Mouse (Mus musculus): ENCODE data around the gene Shld1. TPM values are rescaled to one million over a fixed set of nuclear protein-coding genes. Genes with fewer than 3 reads are reported as not detected.

Gene Shld1
- polyA plus RNA-seq, 1 experiment from 2014 or later, result 17.9 TPM

- Histone ChIP-seq H3K27me3 (ENCODE audit: control insufficient read depth, insufficient read depth, low read length) (no peaks in the 10 kb centered on the region), H3K27ac (replicated peaks; ENCODE audit: low read depth, low read length) (no peak overlapping the region), H3K4me3 (ENCODE audit: low read depth, low read length) (no peak overlapping the region), H3K4me2 (ENCODE audit: low read depth, low read length) (no peak overlapping the region), H3K36me3 (replicated peaks; ENCODE audit: control insufficient read depth, insufficient read depth, low read depth, low read length) (no peaks in the 10 kb centered on the region), H3K4me1 (ENCODE audit: control insufficient read depth, insufficient read depth, low read length) (no peaks in the 10 kb centered on the region), H3K9ac (replicated peaks; ENCODE audit: low read length) (no peak overlapping the region), H3K9me3 (replicated peaks; ENCODE audit: control insufficient read depth, low read length) (no peaks in the 10 kb centered on the region)
- no peak for DNase-seq (ENCODE audit: low spot score)
- 88% methylated on average over 5 of the region's 5 CpGs for WGBS
- ATAC-seq (replicated peaks; ENCODE audit: insufficient number of reproducible peaks, low FRiP score, low TSS enrichment, low read depth), result no peak
Measured at GRCm38 (mm10) chr2:132717537-132717912, 30.8 kb downstream of the Shld1 start.

DNA sequence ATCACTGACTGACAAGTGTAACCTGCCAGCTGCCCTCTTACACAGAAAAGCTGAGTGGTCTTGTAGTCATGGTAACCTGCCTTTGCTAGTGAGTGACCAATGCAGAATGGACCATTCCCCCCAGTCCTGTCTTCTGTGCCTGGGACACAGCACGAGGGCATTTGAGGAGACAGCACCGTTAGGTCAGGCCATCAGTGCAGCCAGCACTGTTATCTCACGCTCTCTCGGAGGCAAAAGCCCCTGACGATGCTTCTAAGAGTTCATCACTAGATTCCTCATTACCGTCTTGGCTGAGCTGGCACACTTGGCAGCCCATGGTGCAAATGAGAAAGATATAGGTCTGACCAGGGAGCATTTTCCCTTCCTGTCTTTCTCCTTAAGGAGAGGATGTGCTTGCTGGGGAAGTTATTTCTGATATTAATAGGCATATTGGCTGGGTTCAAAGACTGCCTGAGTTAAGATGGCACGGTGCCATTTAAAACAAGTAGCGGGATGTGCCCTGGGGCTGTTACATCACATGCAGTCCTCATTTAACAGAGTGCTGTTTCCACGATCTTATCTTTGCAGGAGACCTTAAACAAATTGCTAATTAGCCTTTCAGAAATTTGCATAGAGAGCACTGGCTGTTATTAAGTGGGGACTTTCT, 34.3 kb downstream of the Shld1 start:
- Histone ChIP-seq H3K27ac (replicated peaks; ENCODE audit: low read depth, low read length) (no peak overlapping the region), H3K9ac (replicated peaks; ENCODE audit: low read length) (no peak overlapping the region), H3K4me3 (ENCODE audit: low read depth, low read length) (no peak overlapping the region), H3K4me1 (ENCODE audit: control insufficient read depth, insufficient read depth, low read length) (no peaks in the 10 kb centered on the region), H3K36me3 (replicated peaks; ENCODE audit: control insufficient read depth, insufficient read depth, low read depth, low read length) (no peaks in the 10 kb centered on the region), H3K27me3 (ENCODE audit: control insufficient read depth, insufficient read depth, low read length) (no peaks in the 10 kb centered on the region), H3K4me2 (ENCODE audit: low read depth, low read length) (no peak overlapping the region), H3K9me3 (replicated peaks; ENCODE audit: control insufficient read depth, low read length) (no peaks in the 10 kb centered on the region)
- no peak for DNase-seq (ENCODE audit: low spot score)
- 79% methylated on average over 9 of the region's 9 CpGs for WGBS
- no peak for ATAC-seq (replicated peaks; ENCODE audit: insufficient number of reproducible peaks, low FRiP score, low TSS enrichment, low read depth)

- Histone ChIP-seq H3K36me3 (replicated peaks; ENCODE audit: control insufficient read depth, insufficient read depth, low read depth, low read length) (no peaks in the 10 kb centered on the region), H3K9me3 (replicated peaks; ENCODE audit: control insufficient read depth, low read length) (no peaks in the 10 kb centered on the region), H3K4me3 (ENCODE audit: low read depth, low read length) (no peak overlapping the region), H3K27me3 (ENCODE audit: control insufficient read depth, insufficient read depth, low read length) (no peaks in the 10 kb centered on the region), H3K4me1 (ENCODE audit: control insufficient read depth, insufficient read depth, low read length) (no peaks in the 10 kb centered on the region), H3K27ac (replicated peaks; ENCODE audit: low read depth, low read length) (no peak overlapping the region), H3K4me2 (ENCODE audit: low read depth, low read length) (no peak overlapping the region), H3K9ac (replicated peaks; ENCODE audit: low read length) (no peak overlapping the region)
- no peak for ATAC-seq (replicated peaks; ENCODE audit: insufficient number of reproducible peaks, low FRiP score, low TSS enrichment, low read depth)
- no peak for DNase-seq (ENCODE audit: low spot score)
- WGBS, result 92% methylated on average over 2 of the region's 2 CpGs
Measured at GRCm38 (mm10) chr2:132721844-132722243, 35.1 kb downstream of the Shld1 start.

DNA sequence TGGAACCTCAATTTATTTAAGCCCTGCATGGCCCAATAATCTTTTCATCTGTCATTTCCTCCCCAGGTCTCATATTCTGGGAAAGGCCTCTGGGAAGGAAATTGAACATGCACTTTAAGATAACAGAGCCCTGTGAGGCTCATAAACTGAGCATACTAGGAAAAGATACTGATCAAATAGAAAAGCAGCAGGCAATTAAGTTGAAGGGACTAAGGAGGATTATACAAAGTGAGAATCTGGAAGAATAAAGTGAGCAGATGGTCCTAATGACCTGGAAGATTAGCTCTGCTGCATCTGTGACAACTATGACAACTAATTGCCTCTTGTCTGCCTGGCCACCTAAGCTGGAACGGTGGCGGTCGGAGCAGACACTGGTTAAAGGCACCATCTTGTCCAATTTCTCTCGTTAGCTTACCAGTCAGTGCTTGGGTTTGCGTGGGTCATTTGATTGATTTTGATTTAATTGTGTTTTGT, 37.3 kb downstream of the Shld1 start:
- Histone ChIP-seq H3K4me2 (ENCODE audit: low read depth, low read length) (no peak overlapping the region), H3K27ac (replicated peaks; ENCODE audit: low read depth, low read length) (no peak overlapping the region), H3K9me3 (replicated peaks; ENCODE audit: control insufficient read depth, low read length) (no peaks in the 10 kb centered on the region), H3K4me3 (ENCODE audit: low read depth, low read length) (no peak overlapping the region), H3K36me3 (replicated peaks; ENCODE audit: control insufficient read depth, insufficient read depth, low read depth, low read length) (no peaks in the 10 kb centered on the region), H3K9ac (replicated peaks; ENCODE audit: low read length) (no peak overlapping the region), H3K27me3 (ENCODE audit: control insufficient read depth, insufficient read depth, low read length) (no peaks in the 10 kb centered on the region), H3K4me1 (ENCODE audit: control insufficient read depth, insufficient read depth, low read length) (no peaks in the 10 kb centered on the region)
- ATAC-seq (replicated peaks; ENCODE audit: insufficient number of reproducible peaks, low FRiP score, low TSS enrichment, low read depth), result no peak; the same call in 1 of the 2 replicates
- DNase-seq (ENCODE audit: low spot score), result no peak
- WGBS, result 64% methylated on average over 5 of the region's 5 CpGs

GRCm38 (mm10) chr2:132724561-132724960, 37.8 kb downstream of the Shld1 start:
- Histone ChIP-seq H3K4me3 (ENCODE audit: low read depth, low read length) (no peak overlapping the region), H3K36me3 (replicated peaks; ENCODE audit: control insufficient read depth, insufficient read depth, low read depth, low read length) (no peaks in the 10 kb centered on the region), H3K9me3 (replicated peaks; ENCODE audit: control insufficient read depth, low read length) (no peaks in the 10 kb centered on the region), H3K9ac (replicated peaks; ENCODE audit: low read length) (no peak overlapping the region), H3K27me3 (ENCODE audit: control insufficient read depth, insufficient read depth, low read length) (no peaks in the 10 kb centered on the region), H3K4me1 (ENCODE audit: control insufficient read depth, insufficient read depth, low read length) (no peaks in the 10 kb centered on the region), H3K27ac (replicated peaks; ENCODE audit: low read depth, low read length) (no peak overlapping the region), H3K4me2 (ENCODE audit: low read depth, low read length) (no peak overlapping the region)
- ATAC-seq (replicated peaks; ENCODE audit: insufficient number of reproducible peaks, low FRiP score, low TSS enrichment, low read depth), result no peak
- no peak for DNase-seq (ENCODE audit: low spot score)
- WGBS, result 90% methylated on average over 7 of the region's 7 CpGs

DNA sequence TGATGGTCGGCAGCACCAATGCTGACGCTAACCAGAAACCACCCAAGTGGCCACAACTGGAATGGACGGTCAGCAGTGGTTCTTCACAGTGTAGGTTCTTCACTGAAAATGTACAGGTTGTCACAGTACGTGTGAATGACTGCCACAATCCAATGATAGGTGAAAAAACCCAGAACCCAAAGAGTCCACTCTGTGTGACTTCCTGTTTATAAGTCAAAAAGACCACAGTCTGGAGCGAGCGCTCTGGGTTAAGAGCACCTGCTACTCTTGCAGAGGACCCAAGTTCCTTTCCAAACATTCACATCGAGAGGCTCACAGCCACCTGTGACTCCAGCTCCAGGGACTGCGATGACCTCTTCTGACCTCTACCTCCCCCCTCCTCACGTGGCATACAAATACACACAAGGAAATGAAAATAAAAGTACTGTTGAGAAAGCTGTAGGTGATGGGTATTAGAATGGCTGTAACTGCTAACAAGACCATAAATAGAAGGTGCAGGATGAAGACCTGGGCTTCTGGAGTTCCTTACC, 38.7 kb downstream of the Shld1 start:
- no peak overlapping the region for H3K9ac ChIP-seq (replicated peaks; ENCODE audit: low read length)
- H3K4me1 ChIP-seq (ENCODE audit: control insufficient read depth, insufficient read depth, low read length), result no peaks in the 10 kb centered on the region
- H3K27ac ChIP-seq (replicated peaks; ENCODE audit: low read depth, low read length), result no peak overlapping the region
- no peak overlapping the region for H3K4me3 ChIP-seq (ENCODE audit: low read depth, low read length)
- no peak for ATAC-seq (replicated peaks; ENCODE audit: insufficient number of reproducible peaks, low FRiP score, low TSS enrichment, low read depth)
- WGBS, result 84% methylated on average over 9 of the region's 9 CpGs
- H3K36me3 ChIP-seq (replicated peaks; ENCODE audit: control insufficient read depth, insufficient read depth, low read depth, low read length), result no peaks in the 10 kb centered on the region
- no peaks in the 10 kb centered on the region for H3K27me3 ChIP-seq (ENCODE audit: control insufficient read depth, insufficient read depth, low read length)
- H3K9me3 ChIP-seq (replicated peaks; ENCODE audit: control insufficient read depth, low read length), result no peaks in the 10 kb centered on the region
- no peak overlapping the region for H3K4me2 ChIP-seq (ENCODE audit: low read depth, low read length)
- DNase-seq (ENCODE audit: low spot score), result no peak

DNA sequence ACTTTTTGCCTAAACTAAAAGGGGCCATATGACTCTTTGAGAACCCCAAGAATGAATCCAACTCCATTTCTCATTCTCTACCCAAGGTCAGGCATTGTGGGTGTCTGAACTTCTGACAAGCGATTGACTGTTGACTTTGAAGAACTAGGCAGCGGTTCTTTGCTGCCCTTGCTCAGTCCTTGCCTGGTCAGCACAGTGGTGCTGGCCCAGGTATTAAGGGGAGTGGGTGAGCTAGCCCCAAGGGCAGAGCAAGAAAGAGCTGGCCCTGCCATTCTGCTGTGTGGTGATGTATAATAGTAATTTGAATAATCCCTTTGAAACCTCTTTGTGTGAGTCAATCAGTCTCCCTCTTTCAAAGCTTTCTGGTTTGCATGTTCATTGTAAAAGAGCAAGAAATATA, 39.4 kb downstream of the Shld1 start:
- Histone ChIP-seq H3K36me3 (replicated peaks; ENCODE audit: control insufficient read depth, insufficient read depth, low read depth, low read length) (no peaks in the 10 kb centered on the region), H3K4me1 (ENCODE audit: control insufficient read depth, insufficient read depth, low read length) (no peaks in the 10 kb centered on the region), H3K4me2 (ENCODE audit: low read depth, low read length) (no peak overlapping the region), H3K27me3 (ENCODE audit: control insufficient read depth, insufficient read depth, low read length) (no peaks in the 10 kb centered on the region), H3K4me3 (ENCODE audit: low read depth, low read length) (no peak overlapping the region), H3K9me3 (replicated peaks; ENCODE audit: control insufficient read depth, low read length) (no peaks in the 10 kb centered on the region), H3K9ac (replicated peaks; ENCODE audit: low read length) (no peak overlapping the region), H3K27ac (replicated peaks; ENCODE audit: low read depth, low read length) (no peak overlapping the region)
- DNase-seq (ENCODE audit: low spot score) (no peak), ATAC-seq (replicated peaks; ENCODE audit: insufficient number of reproducible peaks, low FRiP score, low TSS enrichment, low read depth) (no peak)
- WGBS, result 84% methylated on average over 2 of the region's 2 CpGs

DNA sequence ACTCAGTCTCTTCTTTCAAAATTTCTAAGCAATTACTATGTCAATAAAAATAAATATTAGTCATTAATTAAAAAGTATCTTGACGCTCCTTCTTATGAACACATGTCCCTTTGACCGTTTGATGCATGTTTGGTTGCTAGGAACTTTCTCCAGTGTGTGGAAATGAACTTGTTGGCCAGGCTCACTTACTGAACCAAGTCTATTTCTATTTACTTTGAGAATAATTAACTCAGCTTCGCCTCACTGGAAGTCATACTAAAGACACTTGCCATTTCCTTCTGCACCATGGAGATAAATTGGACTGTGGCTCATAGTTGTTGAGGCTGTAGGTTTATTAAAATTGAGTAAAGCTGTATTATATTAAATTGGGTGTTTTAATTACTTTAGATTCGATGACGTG, 46.2 kb downstream of the Shld1 start:
- no peak overlapping the region for H3K4me2 ChIP-seq (ENCODE audit: low read depth, low read length)
- H3K27ac ChIP-seq (replicated peaks; ENCODE audit: low read depth, low read length), result no peak overlapping the region
- H3K4me1 ChIP-seq (ENCODE audit: control insufficient read depth, insufficient read depth, low read length), result no peaks in the 10 kb centered on the region
- DNase-seq (ENCODE audit: low spot score) (no peak), ATAC-seq (replicated peaks; ENCODE audit: insufficient number of reproducible peaks, low FRiP score, low TSS enrichment, low read depth) (no peak)
- H3K9ac ChIP-seq (replicated peaks; ENCODE audit: low read length), result no peak overlapping the region
- no peaks in the 10 kb centered on the region for H3K9me3 ChIP-seq (replicated peaks; ENCODE audit: control insufficient read depth, low read length)
- no peaks in the 10 kb centered on the region for H3K27me3 ChIP-seq (ENCODE audit: control insufficient read depth, insufficient read depth, low read length)
- H3K36me3 ChIP-seq (replicated peaks; ENCODE audit: control insufficient read depth, insufficient read depth, low read depth, low read length), result no peaks in the 10 kb centered on the region
- H3K4me3 ChIP-seq (ENCODE audit: low read depth, low read length), result no peak overlapping the region
- 88% methylated on average over 5 of the region's 5 CpGs for WGBS
